Mouse (Mus musculus) Patski (cell line): ENCODE measurements around the gene Tspan11. TPM values are rescaled to one million over a fixed set of nuclear protein-coding genes. Genes with fewer than 3 reads are reported as not detected.

Source experiments
- ATAC-seq: fragments of 100-300 bp; one replicate; pipeline ENCODE4 v1.8.0; 2021
- CTCF ChIA-PET: fragments of 350-600 bp; sonication (Branson Sonifier 250); formaldehyde crosslinking; loops from one replicate; lab custom pipeline; 2022; ENCODE audit warnings: inconsistent platforms; lab: Charles Lee
- POLR2A ChIA-PET: fragments of 350-600 bp; sonication (Branson Sonifier 250); formaldehyde crosslinking; loops from one replicate; lab custom pipeline; 2022; ENCODE audit warnings: antibody characterized with exemption, inconsistent platforms; lab: Charles Lee
- DNase-seq: peaks from one replicate; pipeline ENCODE4 v3.0.0-alpha.2; 2011; ENCODE audit warnings: low read depth, low spot score
- H3K27me3 ChIP-seq: fragments of 371-371 bp; one replicate; pipeline ENCODE4 v1.5.1; 2021
- CTCF ChIP-seq: fragments of 100-300 bp; IDR thresholded peaks from one replicate; pipeline ENCODE4 v1.5.1; 2021
- in situ Hi-C: fragments of 300-500 bp; cut with MboI; formaldehyde crosslinking; loops from 3 replicates; pipeline ENCODE4 v1.11.1; 2018; ENCODE audit warnings: low pct_unique_long_range_greater_than_20kb, mixed read lengths
- polyA plus RNA-seq: library from polyadenylated mRNA; unstranded; gene quantifications from one replicate; pipeline ENCODE4 v1.2.3, GENCODE M21; 2021

Tspan11 gene
- polyA plus RNA-seq, 1 experiment from 2014 or later = not detected

DNA sequence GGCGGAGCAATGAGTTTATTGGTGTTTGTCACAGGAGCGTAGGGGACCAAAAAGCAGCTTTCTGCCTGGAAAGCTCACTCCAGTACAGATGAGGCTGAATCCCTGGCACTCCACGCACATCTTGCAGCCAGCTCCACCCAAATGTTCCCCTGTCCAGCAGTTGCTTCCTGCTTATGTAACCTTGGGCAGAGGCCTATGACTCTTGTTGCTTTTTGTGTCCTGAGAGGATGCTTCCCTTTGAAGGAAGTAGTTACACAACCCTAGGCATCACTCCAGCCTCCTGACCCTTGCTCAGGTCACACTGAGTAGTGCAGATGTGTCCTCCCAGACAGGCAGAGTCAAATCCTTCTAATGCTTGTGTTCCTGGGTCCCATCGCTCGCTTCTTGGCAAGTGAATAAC is 46.5 kb downstream of the Tspan11 start:
- TF ChIP-seq CTCF = no peak
- peaks cover 10% of the 10 kb centered on the region for H3K27me3 ChIP-seq
- ChIA-PET CTCF (interaction anchor here (1.8 kb wide), 1 partner anchor 13 kb away, joined by 5 read pairs; no protein-coding TSS in a partner anchor), POLR2A (no interaction called here)
- DNase-seq = no peak
- ATAC-seq = no peak
- in situ Hi-C loops = no loop called here

- POLR2A ChIA-PET = no interaction called here
- no peak for TF ChIP-seq CTCF
- CTCF ChIA-PET = interaction anchor here (1.8 kb wide), 1 partner anchor 15 kb away, joined by 5 read pairs; no protein-coding TSS in a partner anchor
- in situ Hi-C loops = no loop called here
- no peak for DNase-seq
- ATAC-seq = no peak
- H3K27me3 ChIP-seq = peaks cover 12% of the 10 kb centered on the region
Measured at GRCm38 (mm10) chr6:127935105-127935504, 47.7 kb downstream of the Tspan11 start.

DNA sequence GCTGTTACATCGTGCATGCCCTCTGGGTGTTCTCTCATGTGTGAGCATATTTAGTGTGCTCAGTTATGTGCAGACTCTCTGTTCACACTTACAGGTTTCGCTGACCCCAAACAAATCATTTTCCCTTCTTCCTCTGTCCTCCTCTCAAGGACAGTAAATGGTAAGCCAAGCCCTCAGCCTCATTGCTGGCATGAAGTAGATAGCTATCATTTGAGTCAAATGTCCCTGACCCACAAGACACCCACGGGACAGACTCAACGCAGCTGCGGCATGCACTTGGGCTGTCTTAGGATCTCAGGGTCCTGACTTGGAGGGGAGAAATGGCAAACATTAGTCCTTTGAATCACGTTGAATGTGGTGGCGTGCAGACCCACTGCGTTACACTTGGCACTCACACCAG is 55.0 kb downstream of the Tspan11 start:
- ATAC-seq = no peak
- TF ChIP-seq CTCF = no peak
- POLR2A ChIA-PET = no interaction called here
- H3K27me3 ChIP-seq = peaks cover 16% of the 10 kb centered on the region
- no peak for DNase-seq
- in situ Hi-C loops = no loop called here
- CTCF ChIA-PET = no interaction called here

- TF ChIP-seq CTCF = no peak
- peaks cover 37% of the 10 kb centered on the region for H3K27me3 ChIP-seq
- ATAC-seq (peak; percentile 71), DNase-seq (no peak)
- in situ Hi-C loops = no loop called here
- ChIA-PET POLR2A (no interaction called here), CTCF (no interaction called here)
Measured at GRCm38 (mm10) chr6:127945725-127946124, 58.3 kb downstream of the Tspan11 start.

- no peak for TF ChIP-seq CTCF
- DNase-seq = no peak
- in situ Hi-C loops = no loop called here
- CTCF ChIA-PET = interaction anchor here (1.5 kb wide), 1 partner anchor 10 kb away, joined by 4 read pairs; no protein-coding TSS in a partner anchor
- POLR2A ChIA-PET = no interaction called here
- ATAC-seq = no peak
- peaks cover 47% of the 10 kb centered on the region for H3K27me3 ChIP-seq
Measured at GRCm38 (mm10) chr6:127948656-127949055, 61.3 kb downstream of the Tspan11 start.

- H3K27me3 ChIP-seq = peaks cover 45% of the 10 kb centered on the region
- no peak for DNase-seq
- ChIA-PET CTCF (interaction anchor here (1.5 kb wide), 1 partner anchor 9 kb away, joined by 4 read pairs; no protein-coding TSS in a partner anchor), POLR2A (no interaction called here)
- in situ Hi-C loops = no loop called here
- ATAC-seq = no peak
- no peak for TF ChIP-seq CTCF
Measured at GRCm38 (mm10) chr6:127949885-127950284, 62.5 kb downstream of the Tspan11 start.

DNA sequence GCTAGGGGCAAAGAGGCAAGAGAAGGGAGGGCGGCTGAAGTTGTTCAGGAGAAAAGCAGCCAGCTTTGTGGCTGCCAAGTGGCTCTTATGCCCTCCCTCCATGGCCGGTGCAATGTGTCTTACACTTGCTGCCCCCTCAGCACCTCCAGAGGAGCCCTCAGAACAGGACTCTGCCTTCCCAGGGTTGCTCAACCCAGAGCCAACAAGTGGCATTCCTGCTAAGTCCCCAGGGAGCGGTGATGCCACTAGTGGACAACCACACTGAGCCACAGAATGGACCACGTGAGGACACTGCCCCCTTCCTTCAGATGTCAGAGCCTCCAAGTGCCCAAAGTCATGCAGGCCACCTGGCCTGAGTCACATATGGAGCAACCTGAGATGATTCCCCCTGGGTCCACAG is 65.7 kb downstream of the Tspan11 start:
- ATAC-seq (no peak), DNase-seq (no peak)
- CTCF ChIA-PET = no interaction called here
- in situ Hi-C loops = no loop called here
- H3K27me3 ChIP-seq = peaks cover 34% of the 10 kb centered on the region
- no peak for TF ChIP-seq CTCF
- POLR2A ChIA-PET = no interaction called here

DNA sequence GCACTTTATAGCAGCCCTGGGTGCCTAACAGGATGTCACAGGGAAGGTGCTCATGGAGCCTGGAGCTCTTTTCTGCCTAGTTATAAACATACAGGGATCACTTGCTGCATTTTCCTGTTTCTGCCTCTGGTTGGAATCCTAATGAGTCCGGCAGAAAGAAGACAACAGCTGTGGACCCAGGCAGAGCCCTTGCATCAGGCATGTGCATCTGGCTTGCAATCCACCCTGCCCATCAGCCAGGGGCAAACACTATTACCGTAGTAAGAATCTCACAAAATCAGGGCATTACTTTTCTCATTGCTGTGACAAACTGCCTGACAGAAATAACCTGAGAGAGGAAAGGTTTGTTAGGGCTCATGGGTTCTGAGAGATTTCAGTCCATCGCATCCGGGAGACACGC is 68.8 kb downstream of the Tspan11 start:
- no peak for ATAC-seq
- CTCF ChIA-PET = no interaction called here
- TF ChIP-seq CTCF = no peak
- no peak for DNase-seq
- H3K27me3 ChIP-seq = peaks cover 12% of the 10 kb centered on the region
- in situ Hi-C loops = no loop called here
- POLR2A ChIA-PET = no interaction called here

- ATAC-seq = no peak
- no peak for DNase-seq
- ChIA-PET CTCF (no interaction called here), POLR2A (no interaction called here)
- in situ Hi-C loops = no loop called here
- no peaks in the 10 kb centered on the region for H3K27me3 ChIP-seq
- TF ChIP-seq CTCF = no peak
Measured at GRCm38 (mm10) chr6:127960203-127960602, 72.8 kb downstream of the Tspan11 start.

- TF ChIP-seq CTCF = no peak
- CTCF ChIA-PET = no interaction called here
- ATAC-seq = no peak
- in situ Hi-C loops = loop anchor here (5.0 kb wide), 1 partner anchor 127 kb away; no protein-coding TSS in a partner anchor
- POLR2A ChIA-PET = no interaction called here
- DNase-seq = no peak
- no peaks in the 10 kb centered on the region for H3K27me3 ChIP-seq
Measured at GRCm38 (mm10) chr6:127965497-127965896, 78.1 kb downstream of the Tspan11 start.

GRCm38 (mm10) chr6:127969709-127970108 is 82.3 kb downstream of the Tspan11 start:
- ATAC-seq (no peak), DNase-seq (no peak)
- POLR2A ChIA-PET = no interaction called here
- no peak for TF ChIP-seq CTCF
- H3K27me3 ChIP-seq = no peaks in the 10 kb centered on the region
- CTCF ChIA-PET = interaction anchor here (0.8 to 3.4 kb wide), 19 partner anchors 10 to 295 kb away, joined by 3 to 30 read pairs (median 4); no protein-coding TSS in a partner anchor
- in situ Hi-C loops = loop anchor here (5.0 kb wide), 2 partner anchors 123 to 173 kb away; partner anchors contain the start of gene Tspan9
